Mouse (Mus musculus): ENCODE data around the gene Ehd3. TPM values are rescaled to one million over a fixed set of nuclear protein-coding genes. Genes with fewer than 3 reads are reported as not detected.

Ehd3 gene
- polyA plus RNA-seq, 1 experiment: 50.1 TPM

GRCm38 (mm10) chr17:73808431-73808830 lies 4.5 kb downstream of the Ehd3 start:
- no peak overlapping the region for H3K4me3 ChIP-seq (ENCODE audit: insufficient read depth, low read length)
- TF ChIP-seq CTCF (IDR thresholded peaks at IDR 0.05; ENCODE audit: extremely low read depth, insufficient read depth, low read length): no peak
- TF ChIP-seq POLR2A (IDR thresholded peaks at IDR 0.05; ENCODE audit: extremely low read depth, insufficient read depth, low read length): peak; percentile 42; the same call in 1 of the 2 replicates
- peak overlapping the region; percentile 66 for H3K27ac ChIP-seq (ENCODE audit: insufficient read depth, low read length)

GRCm38 (mm10) chr17:73810801-73811200 lies 6.9 kb downstream of the Ehd3 start:
- no peak overlapping the region for H3K27ac ChIP-seq (ENCODE audit: insufficient read depth, low read length)
- H3K4me3 ChIP-seq (ENCODE audit: insufficient read depth, low read length): no peak overlapping the region
- TF ChIP-seq CTCF (IDR thresholded peaks at IDR 0.05; ENCODE audit: extremely low read depth, insufficient read depth, low read length) (no peak), POLR2A (IDR thresholded peaks at IDR 0.05; ENCODE audit: extremely low read depth, insufficient read depth, low read length) (no peak)
- peaks cover 20% of the 10 kb centered on the region for H3K4me1 ChIP-seq (ENCODE audit: control insufficient read depth, insufficient read depth, low read length)

More at GRCm38 (mm10) chr17:73808431-73808830, 4.5 kb downstream of the Ehd3 start:
- peaks cover 20% of the 10 kb centered on the region for H3K4me1 ChIP-seq (ENCODE audit: control insufficient read depth, insufficient read depth, low read length)

- TF ChIP-seq CTCF (IDR thresholded peaks at IDR 0.05; ENCODE audit: extremely low read depth, insufficient read depth, low read length) (no peak), POLR2A (IDR thresholded peaks at IDR 0.05; ENCODE audit: extremely low read depth, insufficient read depth, low read length) (no peak)
- no peak overlapping the region for H3K27ac ChIP-seq (ENCODE audit: insufficient read depth, low read length)
- no peak overlapping the region for H3K4me3 ChIP-seq (ENCODE audit: insufficient read depth, low read length)
- peaks cover 17% of the 10 kb centered on the region for H3K4me1 ChIP-seq (ENCODE audit: control insufficient read depth, insufficient read depth, low read length)
Observed at GRCm38 (mm10) chr17:73811566-73811965, 7.6 kb downstream of the Ehd3 start.

GRCm38 (mm10) chr17:73813031-73813660 lies 9.2 kb downstream of the Ehd3 start:
- TF ChIP-seq CTCF (IDR thresholded peaks at IDR 0.05; ENCODE audit: extremely low read depth, insufficient read depth, low read length) (no peak), POLR2A (IDR thresholded peaks at IDR 0.05; ENCODE audit: extremely low read depth, insufficient read depth, low read length) (no peak)
- Histone ChIP-seq H3K4me1 (ENCODE audit: control insufficient read depth, insufficient read depth, low read length) (peaks cover 14% of the 10 kb centered on the region), H3K4me3 (ENCODE audit: insufficient read depth, low read length) (no peak overlapping the region), H3K27ac (ENCODE audit: insufficient read depth, low read length) (no peak overlapping the region)

GRCm38 (mm10) chr17:73814500-73815190 lies 10.7 kb downstream of the Ehd3 start:
- TF ChIP-seq POLR2A (IDR thresholded peaks at IDR 0.05; ENCODE audit: extremely low read depth, insufficient read depth, low read length): no peak
- TF ChIP-seq CTCF (IDR thresholded peaks at IDR 0.05; ENCODE audit: extremely low read depth, insufficient read depth, low read length): no peak
- H3K4me1 ChIP-seq (ENCODE audit: control insufficient read depth, insufficient read depth, low read length): peaks cover 8% of the 10 kb centered on the region; the same call in 1 of the 2 replicates
- no peak overlapping the region for H3K27ac ChIP-seq (ENCODE audit: insufficient read depth, low read length)
- H3K4me3 ChIP-seq (ENCODE audit: insufficient read depth, low read length): no peak overlapping the region

- H3K4me1 ChIP-seq (ENCODE audit: control insufficient read depth, insufficient read depth, low read length): peaks cover 7% of the 10 kb centered on the region
- H3K27ac ChIP-seq (ENCODE audit: insufficient read depth, low read length): no peak overlapping the region
- no peak overlapping the region for H3K4me3 ChIP-seq (ENCODE audit: insufficient read depth, low read length)
- TF ChIP-seq CTCF (IDR thresholded peaks at IDR 0.05; ENCODE audit: extremely low read depth, insufficient read depth, low read length): no peak
- no peak for TF ChIP-seq POLR2A (IDR thresholded peaks at IDR 0.05; ENCODE audit: extremely low read depth, insufficient read depth, low read length)
Observed at GRCm38 (mm10) chr17:73817697-73818380, 13.9 kb downstream of the Ehd3 start.

- Histone ChIP-seq H3K27ac (ENCODE audit: insufficient read depth, low read length) (no peak overlapping the region), H3K4me1 (ENCODE audit: control insufficient read depth, insufficient read depth, low read length) (peaks cover 7% of the 10 kb centered on the region), H3K4me3 (ENCODE audit: insufficient read depth, low read length) (no peak overlapping the region)
- TF ChIP-seq CTCF (IDR thresholded peaks at IDR 0.05; ENCODE audit: extremely low read depth, insufficient read depth, low read length): no peak
Observed at GRCm38 (mm10) chr17:73818936-73819335, 15.0 kb downstream of the Ehd3 start.

GRCm38 (mm10) chr17:73820726-73821125 lies 16.8 kb downstream of the Ehd3 start:
- Histone ChIP-seq H3K27ac (ENCODE audit: insufficient read depth, low read length) (no peak overlapping the region), H3K4me3 (ENCODE audit: insufficient read depth, low read length) (no peak overlapping the region), H3K4me1 (ENCODE audit: control insufficient read depth, insufficient read depth, low read length) (peaks cover 7% of the 10 kb centered on the region)
- TF ChIP-seq CTCF (IDR thresholded peaks at IDR 0.05; ENCODE audit: extremely low read depth, insufficient read depth, low read length): no peak
- no peak for TF ChIP-seq POLR2A (IDR thresholded peaks at IDR 0.05; ENCODE audit: extremely low read depth, insufficient read depth, low read length)

GRCm38 (mm10) chr17:73822255-73822654 lies 18.3 kb downstream of the Ehd3 start:
- peaks cover 7% of the 10 kb centered on the region for H3K4me1 ChIP-seq (ENCODE audit: control insufficient read depth, insufficient read depth, low read length)
- no peak overlapping the region for H3K27ac ChIP-seq (ENCODE audit: insufficient read depth, low read length)
- TF ChIP-seq POLR2A (IDR thresholded peaks at IDR 0.05; ENCODE audit: extremely low read depth, insufficient read depth, low read length) (no peak), CTCF (IDR thresholded peaks at IDR 0.05; ENCODE audit: extremely low read depth, insufficient read depth, low read length) (no peak)
- no peak overlapping the region for H3K4me3 ChIP-seq (ENCODE audit: insufficient read depth, low read length)

Data from cortical plate, adult 2 months (tissue).